Mouse (Mus musculus) lung, embryonic 16.5 days (tissue): ENCODE measurements at regions not wholly inside any gene's neighbourhood (a gene's known extent, or its start where the extent isn't known, plus 50 kb on each side); places are given as distances from the start of the nearest gene placed in this dataset.

Source experiments
- ATAC-seq: fragments of 200-750 bp; cut with Nextera tagmentation; 2 replicates; pipeline ENCODE4 v1.8.0; 2017; ENCODE audit warnings: low read depth, mild to moderate bottlenecking, moderate library complexity
- H3K27ac ChIP-seq: fragments of 300-500 bp; sonication (generic); 2 replicates; pipeline ENCODE4 v1.5.1; 2014; ENCODE audit warnings: mild to moderate bottlenecking, control low read depth, low read length
- H3K27me3 ChIP-seq: fragments of 300-500 bp; sonication (generic); 2 replicates; pipeline ENCODE4 v1.6.1; 2014; ENCODE audit warnings: low read depth, low read length, mixed read lengths; ENCODE audit not compliant: control insufficient read depth, insufficient read depth
- H3K36me3 ChIP-seq: fragments of 300-500 bp; sonication (generic); 2 replicates; pipeline ENCODE4 v1.6.1; 2014; ENCODE audit warnings: low read length; ENCODE audit not compliant: control insufficient read depth, insufficient read depth
- H3K4me1 ChIP-seq: fragments of 300-500 bp; sonication (generic); replicated peaks from 2 replicates; pipeline ENCODE4 v1.6.1; 2014; ENCODE audit warnings: low read length, mixed read lengths; ENCODE audit not compliant: control insufficient read depth, insufficient read depth
- H3K4me2 ChIP-seq: fragments of 300-500 bp; sonication (generic); 2 replicates; pipeline ENCODE4 v1.6.1; 2014; ENCODE audit warnings: low read depth, low read length, control low read depth
- H3K4me3 ChIP-seq: fragments of 300-500 bp; sonication (generic); 2 replicates; pipeline ENCODE4 v1.5.1; 2014; ENCODE audit warnings: mild to moderate bottlenecking, low read length, control low read depth
- H3K9ac ChIP-seq: fragments of 300-500 bp; sonication (generic); 2 replicates; pipeline ENCODE4 v1.6.1; 2014; ENCODE audit warnings: low read length, control low read depth
- H3K9me3 ChIP-seq: fragments of 300-500 bp; sonication (generic); 2 replicates; pipeline ENCODE4 v1.6.1; 2016; ENCODE audit warnings: low read length; ENCODE audit not compliant: control insufficient read depth
- WGBS: fragments of 180-500 bp; shearing (Covaris S2); extraction: QIAGEN DNeasy Blood & Tissue Kit; methylation state at CpG from one replicate; pipeline ENCODE4 v1.1.7; 2014; 5-methylcytosine and 5-hydroxymethylcytosine counted together

GRCm38 (mm10) chrX:10904889-10905288 lies 190.1 kb downstream of the Mid1ip1 start:
- no peaks in the 10 kb centered on the region for H3K27me3 ChIP-seq
- 50% methylated on average over 3 of the region's 3 CpGs for WGBS
- H3K27ac ChIP-seq, result no peak overlapping the region
- H3K9me3 ChIP-seq, result no peaks in the 10 kb centered on the region
- H3K4me3 ChIP-seq, result no peak overlapping the region
- no peak overlapping the region for H3K9ac ChIP-seq
- H3K4me2 ChIP-seq, result no peak overlapping the region
- no peaks in the 10 kb centered on the region for H3K36me3 ChIP-seq
- no peaks in the 10 kb centered on the region for H3K4me1 ChIP-seq
- ATAC-seq, result no peak

- no peak overlapping the region for H3K4me2 ChIP-seq
- no peak overlapping the region for H3K4me3 ChIP-seq
- no peak overlapping the region for H3K9ac ChIP-seq
- no peaks in the 10 kb centered on the region for H3K36me3 ChIP-seq
- 69% methylated on average over 14 of the region's 14 CpGs for WGBS
- H3K27me3 ChIP-seq, result no peaks in the 10 kb centered on the region
- no peak overlapping the region for H3K27ac ChIP-seq
- H3K4me1 ChIP-seq, result no peaks in the 10 kb centered on the region
- no peaks in the 10 kb centered on the region for H3K9me3 ChIP-seq
- no peak for ATAC-seq
Observed at GRCm38 (mm10) chrX:10911127-10912061, 196.6 kb downstream of the Mid1ip1 start.
